In the genomic region with DNA sequence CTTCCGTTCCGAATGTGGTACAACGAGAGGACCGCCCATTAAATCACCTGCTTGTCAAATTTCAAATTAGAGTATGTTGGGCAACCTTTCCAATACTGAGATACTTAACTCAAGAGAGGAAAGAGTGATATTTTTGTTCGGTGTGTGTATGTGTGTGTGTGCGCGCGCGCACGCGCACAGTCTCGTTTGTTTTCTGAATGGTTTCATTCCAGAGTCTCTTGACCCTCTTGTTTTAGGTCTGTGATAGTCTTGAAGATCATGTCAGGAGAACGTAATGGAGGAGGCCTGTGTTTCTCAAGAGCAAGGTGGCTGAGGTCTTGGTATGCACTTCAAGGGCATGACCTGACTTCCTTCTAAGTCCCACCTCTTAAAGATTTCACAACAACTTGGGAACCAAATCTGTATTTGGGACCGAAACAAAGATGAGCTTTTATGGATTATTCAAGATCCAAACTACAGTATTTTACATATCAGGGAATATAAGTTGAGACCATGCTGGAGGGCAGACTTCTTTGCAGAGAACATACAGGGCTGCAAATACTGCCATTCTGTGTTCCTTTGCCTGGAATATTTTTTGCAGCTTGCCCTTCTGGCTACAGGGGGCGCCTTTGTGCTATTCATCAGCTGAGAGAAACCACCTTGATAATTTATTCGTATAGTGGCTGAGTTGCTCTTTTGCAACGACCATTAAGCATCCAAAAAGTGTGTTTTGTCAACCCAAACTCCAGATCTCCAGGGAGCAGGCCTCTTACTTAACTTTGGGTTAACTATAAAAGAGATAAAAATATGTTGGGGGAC, we compare ENCODE assay signal across 14 mouse cellular contexts. TPM values are rescaled to one million over a fixed set of nuclear protein-coding genes. Genes with fewer than 3 reads are reported as not detected.
DNase-seq lines count a peak whose midpoint lies in the region; ATAC-seq and TF ChIP-seq lines count a peak whose summit lies in the region.
"Had no signal": no experiment of that assay in that cellular context is flagged by ENCODE, and none has a peak within 500 bp of the region (broad histone marks: within the 10 kb centered on the region; RNA-seq: fewer than 3 reads in every experiment).

No protein-coding gene starts in this region.

- H3K4me3 ChIP-seq in stomach, postnatal 0 days (ENCODE audit: low read depth, low read length): no peak overlapping the region
- H3K4me3 ChIP-seq: embryonic facial prominence, embryonic 10.5 days; lung, embryonic 15.5 days had no signal

- no peak for ATAC-seq in stomach, postnatal 0 days (ENCODE audit: low FRiP score, low TSS enrichment)

- WGBS in stomach, postnatal 0 days: 79% methylated on average over 17 of the region's 17 CpGs

- no peaks in the 10 kb centered on the region for H3K9me3 ChIP-seq in stomach, postnatal 0 days (ENCODE audit: control insufficient read depth, low read length)
- H3K9me3 ChIP-seq: embryonic facial prominence, embryonic 10.5 days; lung, embryonic 15.5 days had no signal

- H3K4me1 ChIP-seq in stomach, postnatal 0 days (replicated peaks; ENCODE audit: control insufficient read depth, insufficient read depth): no peaks in the 10 kb centered on the region

- no peak overlapping the region for H3K27ac ChIP-seq in stomach, postnatal 0 days (replicated peaks)
- H3K27ac ChIP-seq: embryonic facial prominence, embryonic 10.5 days; lung, embryonic 15.5 days had no signal

- no peak for TF ChIP-seq EP300 in stomach, postnatal 0 days (optimal IDR thresholded peaks at IDR 0.05)

- peak; percentile 40 for TF ChIP-seq CTCF in stomach, postnatal 0 days (IDR thresholded peaks at IDR 0.05; ENCODE audit: low read depth)

- no peak overlapping the region for H3K9ac ChIP-seq in stomach, postnatal 0 days (ENCODE audit: low read length)
- H3K9ac ChIP-seq: lung, embryonic 15.5 days had no signal

- intact Hi-C loops in heart, postnatal 25 days (cut with DNase I): loop anchor here (5.0 kb wide), 1 partner anchor 39 kb away; no protein-coding TSS in a partner anchor
- intact Hi-C loops in left cerebral cortex, postnatal 4 days (cut with DNase I): no loop called here
- intact Hi-C loops in left cerebral cortex, postnatal 10 days (cut with DNase I): no loop called here

- H3K4me2 ChIP-seq in stomach, postnatal 0 days (replicated peaks; ENCODE audit: low read depth): no peak overlapping the region
- H3K4me2 ChIP-seq: lung, embryonic 15.5 days had no signal

- peak; percentile 45 for DNase-seq in heart, adult 11 months
- DNase-seq in heart, postnatal 25 days (ENCODE audit: low spot score): no peak
- peak; percentile 11 for DNase-seq in left cerebral cortex, postnatal 4 days
- no peak for DNase-seq in left cerebral cortex, postnatal 10 days (ENCODE audit: extremely low spot score in 1 of 2, low spot score in 2 of 2)
- peak; percentile 65 for DNase-seq in induced T-regulatory cell, adult 2 months (ENCODE audit: low read depth)
- DNase-seq in stomach, postnatal 0 days (ENCODE audit: low spot score): no peak
- DNase-seq in ovary, postnatal 36 days (ENCODE audit: low spot score): no peak
- no peak for DNase-seq in adrenal gland, postnatal 10 days
- DNase-seq: gastrocnemius, postnatal 10 days; heart, postnatal 36 days; kidney, postnatal 14 days had no signal

- no peaks in the 10 kb centered on the region for H3K36me3 ChIP-seq in stomach, postnatal 0 days (ENCODE audit: control insufficient read depth, insufficient read depth, low read length)
- H3K36me3 ChIP-seq: embryonic facial prominence, embryonic 10.5 days; lung, embryonic 15.5 days had no signal

- no peaks in the 10 kb centered on the region for H3K27me3 ChIP-seq in stomach, postnatal 0 days (ENCODE audit: control insufficient read depth, insufficient read depth, low read length)
- H3K27me3 ChIP-seq: lung, embryonic 15.5 days had no signal

RNA-seq across cellular contexts. Expression of gene Gzmk, which starts 2.2 kb away (rescaled TPM):
- total RNA-seq in heart, postnatal 25 days (2021): not detected
- total RNA-seq in left cerebral cortex, postnatal 4 days (2021): not detected
- under 1 TPM in 1 of 2 experiments, not detected in 1; 0.26 TPM for total RNA-seq in left cerebral cortex, postnatal 10 days (2021)
- not detected in 2 replicates for polyA plus RNA-seq in stomach, postnatal 0 days (2015; fragmentation: Nextera tagmentation; extraction: Ambion mirVana)
- total RNA-seq in adrenal gland, postnatal 10 days (2021): not detected
- total RNA-seq: gastrocnemius, postnatal 10 days; heart, postnatal 36 days had no signal
- polyA plus RNA-seq: embryonic facial prominence, embryonic 10.5 days; forebrain, embryonic 11.5 days; lung, embryonic 15.5 days had no signal

RNA-seq across cellular contexts. Expression of gene Esm1, which starts 18.4 kb away (rescaled TPM):
- under 1 TPM; 0.70 to 0.95 TPM for total RNA-seq in heart, postnatal 25 days (2021)
- under 1 TPM; 0.48 to 0.52 TPM for total RNA-seq in left cerebral cortex, postnatal 4 days (2021)
- under 1 TPM; 0.84 to 0.87 TPM for total RNA-seq in left cerebral cortex, postnatal 10 days (2021)
- 0.46 and 0.75 TPM in 2 replicates for polyA plus RNA-seq in stomach, postnatal 0 days (2015; fragmentation: Nextera tagmentation; extraction: Ambion mirVana)
- total RNA-seq in adrenal gland, postnatal 10 days (2021): 1 to 10 TPM; 5.6 to 6.3 TPM

Comparison
In these comparisons a context has a peak if more than half of its experiments do, and no peak if none do; other contexts are left out.
1. DNase-seq: peak in heart, adult 11 months (single experiment), left cerebral cortex, postnatal 4 days (single experiment) and induced T-regulatory cell, adult 2 months (single experiment); none in heart, postnatal 25 days (single experiment), left cerebral cortex, postnatal 10 days (0 of 2), stomach, postnatal 0 days (single experiment), ovary, postnatal 36 days (single experiment) and adrenal gland, postnatal 10 days (single experiment).